Mouse (Mus musculus) spleen, postnatal 14 days (tissue): ENCODE results near the gene Pira2.
"Not testable (repeated sequence)": the region's sequence is repeated elsewhere in the genome, so short reads cannot be mapped to it uniquely, and the experiment has no call there.

Experiments used
- DNase-seq, 2 experiments: peaks; one replicate each; pipeline ENCODE4 v3.0.0; 2021 to 2022; ENCODE audit warnings: low spot score in 2 of 2

Gene Pira2

GRCm38 (mm10) chr7:3844951-3845350, at the start of gene Pira2:
TSS of gene Pira2 (minus strand) at chr7:3845051.
- not testable (repeated sequence) for DNase-seq

- DNase-seq = not testable (repeated sequence)
Observed at GRCm38 (mm10) chr7:3875032-3875431, 30.2 kb upstream of the Pira2 start.

- DNase-seq = not testable (repeated sequence)
Observed at GRCm38 (mm10) chr7:3837854-3838253, 7.0 kb downstream of the Pira2 start.

- not testable (repeated sequence) for DNase-seq
Observed at GRCm38 (mm10) chr7:3830633-3831032, 14.2 kb downstream of the Pira2 start.

GRCm38 (mm10) chr7:3825599-3825998, 19.3 kb downstream of the Pira2 start, which contains the start of gene Gm15448:
TSS of gene Gm15448 (minus strand) at chr7:3825687.
- DNase-seq = not testable (repeated sequence)

- DNase-seq = not testable (repeated sequence)
Observed at GRCm38 (mm10) chr7:3811912-3812311, 32.9 kb downstream of the Pira2 start.

- DNase-seq = not testable (repeated sequence)
Observed at GRCm38 (mm10) chr7:3802935-3803334, 41.9 kb downstream of the Pira2 start.

GRCm38 (mm10) chr7:3799940-3800339, 44.9 kb downstream of the Pira2 start:
- not testable (repeated sequence) for DNase-seq

- not testable (repeated sequence) for DNase-seq
Observed at GRCm38 (mm10) chr7:3796286-3796685, 48.6 kb downstream of the Pira2 start.
